Mouse (Mus musculus) CH12.LX (cell line): Measurements from ENCODE around the gene Hmga2.

Source experiments
- CTCF ChIP-seq, 2 experiments: IDR thresholded peaks in 1 of 2; conservative IDR thresholded peaks in 1 of 2; 2 replicates each; pipeline ENCODE4 v1.5.1; 2011 to 2012; ENCODE audit warnings: low read depth in 2 of 2, low read length in 2 of 2, improper control_type of control experiment in 1 of 2, inconsistent platforms in 1 of 2, mild to moderate bottlenecking in 1 of 2, moderate library complexity in 1 of 2
- EP300 ChIP-seq: IDR thresholded peaks from 2 replicates; pipeline ENCODE4 v1.6.1; 2011; ENCODE audit warnings: low read length, improper control_type of control experiment
- MEF2A ChIP-seq: IDR thresholded peaks from 2 replicates; pipeline ENCODE4 v1.6.1; 2014; ENCODE audit warnings: low read depth, mild to moderate bottlenecking, inconsistent platforms, low read length, improper control_type of control experiment, borderline replicate concordance
- MXI1 ChIP-seq: IDR thresholded peaks from 2 replicates; pipeline ENCODE4 v1.6.1; 2011; ENCODE audit warnings: mild to moderate bottlenecking, low read depth, low read length, improper control_type of control experiment
- POLR2A ChIP-seq: IDR thresholded peaks from 2 replicates; pipeline ENCODE4 v1.6.1; 2011; ENCODE audit warnings: low read depth, mild to moderate bottlenecking, improper control_type of control experiment, low read length
- SIN3A ChIP-seq: IDR thresholded peaks from 2 replicates; pipeline ENCODE4 v1.6.1; 2012; ENCODE audit warnings: low read length, improper control_type of control experiment, inconsistent platforms
- UBTF ChIP-seq: IDR thresholded peaks from 2 replicates; pipeline ENCODE4 v1.6.1; 2012; ENCODE audit warnings: low read depth, mild to moderate bottlenecking, inconsistent platforms, low read length, improper control_type of control experiment, moderate library complexity
- ZKSCAN1 ChIP-seq: IDR thresholded peaks from 2 replicates; pipeline ENCODE4 v1.6.1; 2012; ENCODE audit warnings: low read depth, inconsistent platforms, low read length, improper control_type of control experiment, borderline replicate concordance

- TF ChIP-seq POLR2A (no peak), CTCF (conservative IDR thresholded peaks at IDR 0.05 in 1 of 2, IDR thresholded peaks at IDR 0.05 in 1 of 2; ENCODE audit: low read depth in 2 of 2, low read length in 2 of 2) (no peak), SIN3A (no peak), MXI1 (no peak), UBTF (no peak), EP300 (no peak), MEF2A (no peak), ZKSCAN1 (no peak)
These were observed 37.5 kb upstream of the Hmga2 start for GRCm38 (mm10) chr10:120513721-120514120.
